Mouse (Mus musculus) embryonic facial prominence, embryonic 15.5 days (tissue): ENCODE results near the gene Olfr1289. TPM values are rescaled to one million over a fixed set of nuclear protein-coding genes. Genes with fewer than 3 reads are reported as not detected.

Source experiments
- ATAC-seq: fragments of 200-750 bp; cut with Nextera tagmentation; 2 replicates; pipeline ENCODE4 v1.8.0; 2017; ENCODE audit warnings: low read depth, moderate TSS enrichment; ENCODE audit not compliant: insufficient number of reproducible peaks, low FRiP score, low TSS enrichment
- H3K27ac ChIP-seq: fragments of 300-500 bp; sonication (generic); replicated peaks from 2 replicates; pipeline ENCODE4 v1.5.1; 2015; ENCODE audit warnings: mild to moderate bottlenecking, inconsistent platforms
- H3K27me3 ChIP-seq: fragments of 300-500 bp; sonication (generic); 2 replicates; pipeline ENCODE4 v1.6.1; 2015; ENCODE audit warnings: inconsistent platforms
- H3K36me3 ChIP-seq: fragments of 300-500 bp; sonication (generic); 2 replicates; pipeline ENCODE4 v1.6.1; 2015; ENCODE audit warnings: mild to moderate bottlenecking, inconsistent platforms
- H3K4me1 ChIP-seq: fragments of 300-500 bp; sonication (generic); 2 replicates; pipeline ENCODE4 v1.6.1; 2015; ENCODE audit warnings: inconsistent platforms
- H3K4me2 ChIP-seq: fragments of 300-500 bp; sonication (generic); replicated peaks from 2 replicates; pipeline ENCODE4 v1.6.1; 2015; ENCODE audit warnings: mild to moderate bottlenecking, inconsistent platforms
- H3K4me3 ChIP-seq: fragments of 300-500 bp; sonication (generic); replicated peaks from 2 replicates; pipeline ENCODE4 v1.5.1; 2015; ENCODE audit warnings: mild to moderate bottlenecking, inconsistent platforms
- H3K9ac ChIP-seq: fragments of 300-500 bp; sonication (generic); 2 replicates; pipeline ENCODE4 v1.6.1; 2015; ENCODE audit warnings: inconsistent platforms
- H3K9me3 ChIP-seq: fragments of 300-500 bp; sonication (generic); replicated peaks from 2 replicates; pipeline ENCODE4 v1.6.1; 2016; ENCODE audit warnings: inconsistent platforms
- WGBS: fragments of 180-500 bp; shearing (Covaris S2); methylation state at CpG from one replicate; pipeline ENCODE4 v1.1.7; 2015; 5-methylcytosine and 5-hydroxymethylcytosine counted together
- polyA plus RNA-seq: library from polyadenylated mRNA; unstranded; fragments of >200 nt; fragmentation: Nextera tagmentation; extraction: Ambion mirVana; gene quantifications from 2 replicates; pipeline ENCODE4 v1.2.1, GENCODE M21; 2015

The Olfr1289 gene
- polyA plus RNA-seq, result not detected in 2 replicates

- no peaks in the 10 kb centered on the region for H3K4me1 ChIP-seq
- WGBS, result 69% methylated on average over 1 of the region's 1 CpGs
- no peaks in the 10 kb centered on the region for H3K9me3 ChIP-seq
- no peak within 1 kb of the TSS for H3K4me3 ChIP-seq
- no peak within 1 kb of the TSS for H3K9ac ChIP-seq
- H3K27me3 ChIP-seq, result no peaks in the 10 kb centered on the region
- no peak within 1 kb of the TSS for H3K4me2 ChIP-seq
- no peak within 1 kb of the TSS for H3K27ac ChIP-seq
- no peak for ATAC-seq
- H3K36me3 ChIP-seq, result no peaks in the 10 kb centered on the region
Measured at GRCm38 (mm10) chr2:111480519-111480918, at the start of gene Olfr1289. TSS of gene Olfr1289 (plus strand) at chr2:111480819.

GRCm38 (mm10) chr2:111448842-111449241 lies 31.8 kb upstream of the Olfr1289 start, which contains the start of gene Olfr1287:
TSS of gene Olfr1287 (plus strand) at chr2:111449142.
- Histone ChIP-seq H3K4me1 (no peaks in the 10 kb centered on the region), H3K36me3 (no peaks in the 10 kb centered on the region), H3K4me2 (no peak within 1 kb of the TSS), H3K27ac (no peak within 1 kb of the TSS), H3K9ac (no peak within 1 kb of the TSS), H3K27me3 (no peaks in the 10 kb centered on the region), H3K9me3 (no peaks in the 10 kb centered on the region), H3K4me3 (no peak within 1 kb of the TSS)
- no peak for ATAC-seq
- whole genome bisulfite sequencing, result 78% methylated on average over 1 of the region's 1 CpGs

DNA sequence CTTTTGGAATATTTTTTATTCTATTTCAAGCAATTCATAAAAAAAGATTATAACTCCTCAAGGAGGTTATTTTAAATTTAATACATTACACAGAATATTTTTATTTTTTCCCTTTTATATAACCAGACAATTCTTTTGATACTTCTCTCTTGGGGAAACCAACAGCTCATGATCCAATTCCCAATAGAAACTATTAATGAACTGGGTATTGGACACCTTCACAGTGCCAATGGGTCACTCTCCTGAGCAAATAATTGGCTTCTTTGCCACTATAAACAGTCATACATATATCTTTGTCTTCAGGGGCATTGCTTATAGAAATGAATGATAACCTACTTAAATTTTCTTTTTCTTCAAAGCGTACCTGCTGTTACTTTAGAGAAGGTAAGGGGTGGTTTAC lies 6.8 kb upstream of the Olfr1289 start, which contains the start of gene Olfr1288:
Gene Olfr1288 (plus strand): TSS at position 301 of the 400 bp plus-strand sequence.
- Histone ChIP-seq H3K9ac (no peak within 1 kb of the TSS), H3K27me3 (no peaks in the 10 kb centered on the region), H3K4me1 (no peaks in the 10 kb centered on the region), H3K36me3 (no peaks in the 10 kb centered on the region), H3K4me3 (no peak within 1 kb of the TSS), H3K4me2 (no peak within 1 kb of the TSS), H3K27ac (no peak within 1 kb of the TSS), H3K9me3 (no peaks in the 10 kb centered on the region)
- 89% methylated on average over 1 of the region's 1 CpGs for WGBS
- no peak for ATAC-seq

GRCm38 (mm10) chr2:111493729-111494128 lies 13.1 kb downstream of the Olfr1289 start, which contains the start of gene Olfr1290:
TSS of gene Olfr1290 (minus strand) at chr2:111493829.
- H3K27me3 ChIP-seq, result no peaks in the 10 kb centered on the region
- no peak within 1 kb of the TSS for H3K4me3 ChIP-seq
- no peak for ATAC-seq
- H3K4me2 ChIP-seq, result no peak within 1 kb of the TSS
- no peaks in the 10 kb centered on the region for H3K36me3 ChIP-seq
- WGBS, result 75% methylated on average over 5 of the region's 5 CpGs
- no peak within 1 kb of the TSS for H3K9ac ChIP-seq
- H3K27ac ChIP-seq, result no peak within 1 kb of the TSS
- no peaks in the 10 kb centered on the region for H3K9me3 ChIP-seq
- no peaks in the 10 kb centered on the region for H3K4me1 ChIP-seq

DNA sequence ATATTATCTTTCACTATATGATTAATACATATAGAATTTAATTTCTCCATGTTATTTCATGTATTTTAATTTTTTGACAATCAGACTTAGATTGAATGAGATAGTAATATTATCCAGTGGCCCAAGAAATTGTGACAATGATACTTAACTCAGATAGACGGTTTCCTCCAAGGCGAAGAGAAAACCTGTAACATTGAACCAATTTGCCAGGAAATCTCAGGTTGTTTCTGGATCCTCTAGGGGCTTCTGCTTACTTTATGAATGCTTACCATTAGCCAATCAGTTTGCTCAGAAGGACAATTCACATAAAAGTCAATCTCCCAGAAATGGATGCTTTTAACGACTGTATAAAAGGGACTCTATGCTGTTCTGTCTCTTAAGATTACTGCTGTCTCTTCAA lies 16.3 kb downstream of the Olfr1289 start, which contains the start of gene Olfr1291-ps1:
Gene Olfr1291-ps1 (plus strand): TSS at position 301 of the 400 bp plus-strand sequence.
- H3K4me2 ChIP-seq, result no peak within 1 kb of the TSS
- H3K9ac ChIP-seq, result no peak within 1 kb of the TSS
- no peaks in the 10 kb centered on the region for H3K27me3 ChIP-seq
- H3K27ac ChIP-seq, result no peak within 1 kb of the TSS
- H3K4me1 ChIP-seq, result no peaks in the 10 kb centered on the region
- H3K9me3 ChIP-seq, result no peaks in the 10 kb centered on the region
- no peak for ATAC-seq
- WGBS, result 83% methylated on average over 3 of the region's 3 CpGs
- H3K4me3 ChIP-seq, result no peak within 1 kb of the TSS
- H3K36me3 ChIP-seq, result no peaks in the 10 kb centered on the region

DNA sequence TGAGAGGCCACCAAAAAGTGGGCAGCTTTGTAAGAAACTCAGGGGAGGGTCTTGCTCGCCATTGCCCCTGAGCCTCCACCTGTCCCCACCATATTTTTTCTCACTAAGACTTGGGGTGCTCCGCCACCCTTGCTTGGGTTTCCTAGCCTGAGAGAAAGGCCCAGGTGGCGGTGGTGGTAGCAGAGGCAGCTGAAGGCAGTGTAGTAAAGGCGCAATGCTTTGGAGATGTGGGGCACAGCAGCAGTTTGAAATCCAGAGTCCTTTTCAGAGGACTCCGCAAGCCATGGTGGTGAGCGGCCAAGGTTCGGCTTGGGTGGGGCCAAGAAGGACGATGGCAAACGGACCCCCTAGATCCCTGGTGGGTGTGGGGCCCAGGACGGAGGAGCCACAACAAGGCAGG lies 36.8 kb downstream of the Olfr1289 start:
- Histone ChIP-seq H3K9me3 (no peaks in the 10 kb centered on the region), H3K4me3 (no peak overlapping the region), H3K4me2 (no peak overlapping the region), H3K27ac (no peak overlapping the region), H3K36me3 (no peaks in the 10 kb centered on the region), H3K27me3 (no peaks in the 10 kb centered on the region), H3K4me1 (no peaks in the 10 kb centered on the region), H3K9ac (no peak overlapping the region)
- 86% methylated on average over 10 of the region's 10 CpGs for WGBS
- no peak for ATAC-seq

DNA sequence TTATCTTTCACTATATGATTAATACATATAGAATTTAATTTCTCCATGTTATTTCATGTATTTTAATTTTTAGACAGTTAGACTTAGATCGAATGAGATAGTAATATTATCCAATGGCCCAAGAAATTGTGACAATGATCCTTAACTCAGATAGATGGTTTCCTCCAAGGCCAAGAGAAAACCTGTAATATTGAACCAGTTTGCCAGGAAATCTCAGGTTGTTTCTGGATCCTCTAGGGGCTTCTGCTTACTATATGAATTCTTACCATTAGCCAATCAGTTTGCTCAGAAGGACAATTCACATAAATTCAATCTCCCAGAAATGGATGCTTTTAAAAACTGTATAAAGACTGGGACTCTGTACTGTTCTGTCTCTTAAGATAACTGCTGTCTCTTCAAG lies 44.3 kb downstream of the Olfr1289 start, which contains the start of gene Olfr1293-ps:
Gene Olfr1293-ps (plus strand): TSS at position 301 of the 400 bp plus-strand sequence.
- H3K9ac ChIP-seq, result no peak within 1 kb of the TSS
- no peaks in the 10 kb centered on the region for H3K36me3 ChIP-seq
- H3K9me3 ChIP-seq, result no peaks in the 10 kb centered on the region
- H3K4me2 ChIP-seq, result no peak within 1 kb of the TSS
- H3K4me3 ChIP-seq, result no peak within 1 kb of the TSS
- no peaks in the 10 kb centered on the region for H3K27me3 ChIP-seq
- no peak within 1 kb of the TSS for H3K27ac ChIP-seq
- no peaks in the 10 kb centered on the region for H3K4me1 ChIP-seq
- no peak for ATAC-seq
- WGBS, result 76% methylated on average over 1 of the region's 1 CpGs

Other genes with a start within 250 kb of the Olfr1289 start
- gene Olfr1275, start 245.5 kb upstream of the Olfr1289 start, polyA plus RNA-seq, result not detected in 2 replicates
- not detected in 2 replicates for gene Olfr1276, start 226.3 kb upstream of the Olfr1289 start, polyA plus RNA-seq
- not detected in 2 replicates for gene Olfr1277, start 206.7 kb upstream of the Olfr1289 start, polyA plus RNA-seq
- not detected in 2 replicates for gene Olfr1278, start 190.7 kb upstream of the Olfr1289 start, polyA plus RNA-seq
- not detected in 2 replicates for gene Olfr1279, start 180.2 kb upstream of the Olfr1289 start, polyA plus RNA-seq
- gene Olfr1280, start 166.8 kb upstream of the Olfr1289 start, polyA plus RNA-seq, result not detected in 2 replicates
- not detected in 2 replicates for gene Olfr1281, start 154.3 kb upstream of the Olfr1289 start, polyA plus RNA-seq
- not detected in 2 replicates for gene Olfr1282, start 144.7 kb upstream of the Olfr1289 start, polyA plus RNA-seq
- not detected in 2 replicates for gene Olfr1283, start 114.0 kb upstream of the Olfr1289 start, polyA plus RNA-seq
- not detected in 2 replicates for gene Olfr1284, start 105.3 kb upstream of the Olfr1289 start, polyA plus RNA-seq
- not detected in 2 replicates for gene Olfr1286, start 57.7 kb upstream of the Olfr1289 start, polyA plus RNA-seq
- gene Olfr1287, start 31.7 kb upstream of the Olfr1289 start, polyA plus RNA-seq, result not detected in 2 replicates
- not detected in 2 replicates for gene Olfr1288, start 6.7 kb upstream of the Olfr1289 start, polyA plus RNA-seq
- gene Olfr1290, start 13.0 kb downstream of the Olfr1289 start, polyA plus RNA-seq, result not detected in 2 replicates
- 0.04 TPM in 1 of 2 replicates, not detected in the other for gene Olfr1291-ps1, start 16.4 kb downstream of the Olfr1289 start, polyA plus RNA-seq
- not detected in 2 replicates for gene Olfr1293-ps, start 44.4 kb downstream of the Olfr1289 start, polyA plus RNA-seq
- gene Olfr1294, start 59.5 kb downstream of the Olfr1289 start, polyA plus RNA-seq, result not detected in 2 replicates
- not detected in 2 replicates for gene Olfr1295, start 88.9 kb downstream of the Olfr1289 start, polyA plus RNA-seq
- 0.12 TPM in 1 of 2 replicates, not detected in the other for gene Olfr1297, start 145.7 kb downstream of the Olfr1289 start, polyA plus RNA-seq
- gene Olfr1298, start 168.4 kb downstream of the Olfr1289 start, polyA plus RNA-seq, result not detected in 2 replicates
- not detected in 2 replicates for gene Olfr1299, start 180.6 kb downstream of the Olfr1289 start, polyA plus RNA-seq